Mouse (Mus musculus) midbrain, embryonic 11.5 days (tissue): ENCODE data around the gene Sox30. TPM values are rescaled to one million over a fixed set of nuclear protein-coding genes. Genes with fewer than 3 reads are reported as not detected.
"Not testable (repeated sequence)": the region's sequence is repeated elsewhere in the genome, so short reads cannot be mapped to it uniquely, and the experiment has no call there.

Experiments used
- ATAC-seq: fragments of 200-750 bp; cut with Nextera tagmentation; 2 replicates; pipeline ENCODE4 v1.8.0; 2017; ENCODE audit warnings: moderate TSS enrichment, moderate library complexity; ENCODE audit not compliant: low FRiP score
- DNase-seq: peaks from one replicate; pipeline ENCODE4 v3.0.0; 2015; ENCODE audit warnings: low spot score; ENCODE audit errors: missing footprints
- H3K27ac ChIP-seq: fragments of 300-500 bp; sonication (generic); 2 replicates; pipeline ENCODE4 v1.5.1; 2014; ENCODE audit warnings: low read depth, low read length
- H3K27me3 ChIP-seq: fragments of 300-500 bp; sonication (generic); 2 replicates; pipeline ENCODE4 v1.6.1; 2014; ENCODE audit warnings: mild to moderate bottlenecking, low read length, moderate library complexity, mixed read lengths; ENCODE audit not compliant: control insufficient read depth, insufficient read depth
- H3K36me3 ChIP-seq: fragments of 300-500 bp; sonication (generic); 2 replicates; pipeline ENCODE4 v1.6.1; 2014; ENCODE audit warnings: mild to moderate bottlenecking, low read length, moderate library complexity, mixed read lengths; ENCODE audit not compliant: control insufficient read depth, insufficient read depth
- H3K4me1 ChIP-seq: fragments of 300-500 bp; sonication (generic); 2 replicates; pipeline ENCODE4 v1.6.1; 2014; ENCODE audit warnings: low read length; ENCODE audit not compliant: control insufficient read depth, insufficient read depth
- H3K4me2 ChIP-seq: fragments of 300-500 bp; sonication (generic); 2 replicates; pipeline ENCODE4 v1.6.1; 2014; ENCODE audit warnings: mild to moderate bottlenecking, moderate library complexity
- H3K4me3 ChIP-seq: fragments of 300-500 bp; sonication (generic); 2 replicates; pipeline ENCODE4 v1.5.1; 2014; ENCODE audit warnings: low read depth, low read length
- H3K9ac ChIP-seq: fragments of 300-500 bp; sonication (generic); 2 replicates; pipeline ENCODE4 v1.6.1; 2014; ENCODE audit warnings: low read length
- H3K9me3 ChIP-seq: fragments of 300-500 bp; sonication (generic); 2 replicates; pipeline ENCODE4 v1.6.1; 2016; ENCODE audit warnings: low read length; ENCODE audit not compliant: control insufficient read depth
- WGBS: fragments of 180-500 bp; shearing (Covaris S2); extraction: QIAGEN DNeasy Blood & Tissue Kit; methylation state at CpG from one replicate; pipeline ENCODE4 v1.1.7; 2014; 5-methylcytosine and 5-hydroxymethylcytosine counted together
- polyA plus RNA-seq: library from polyadenylated mRNA; unstranded; fragments of >200 nt; fragmentation: Nextera tagmentation; extraction: Ambion mirVana; gene quantifications from 2 replicates; pipeline ENCODE4 v1.2.1, GENCODE M21; 2014

The Sox30 gene
- polyA plus RNA-seq, 1 experiment from 2014 or later = 0.18 TPM

GRCm38 (mm10) chr11:46041607-46042267 lies 61.6 kb downstream of the Sox30 start:
- no peaks in the 10 kb centered on the region for H3K27me3 ChIP-seq
- ATAC-seq = no peak
- WGBS = 82% methylated on average over 12 of the region's 12 CpGs

GRCm38 (mm10) chr11:46044781-46045180 lies 64.7 kb downstream of the Sox30 start:
- Histone ChIP-seq H3K9ac (no peak overlapping the region), H3K4me1 (no peaks in the 10 kb centered on the region), H3K27ac (no peak overlapping the region), H3K4me2 (no peak overlapping the region), H3K9me3 (no peaks in the 10 kb centered on the region), H3K36me3 (no peaks in the 10 kb centered on the region), H3K4me3 (no peak overlapping the region), H3K27me3 (no peaks in the 10 kb centered on the region)
- 92% methylated on average over 5 of the region's 5 CpGs for WGBS
- ATAC-seq (no peak), DNase-seq (peak; percentile 73)

More at GRCm38 (mm10) chr11:46041607-46042267, 61.6 kb downstream of the Sox30 start:
- H3K36me3 ChIP-seq = no peaks in the 10 kb centered on the region
- H3K27ac ChIP-seq = no peak overlapping the region
- no peak overlapping the region for H3K9ac ChIP-seq
- H3K9me3 ChIP-seq = no peaks in the 10 kb centered on the region
- no peak overlapping the region for H3K4me2 ChIP-seq
- H3K4me1 ChIP-seq = no peaks in the 10 kb centered on the region
- no peak overlapping the region for H3K4me3 ChIP-seq
- peak; percentile 61 for DNase-seq

GRCm38 (mm10) chr11:46047264-46047663 lies 67.2 kb downstream of the Sox30 start:
- H3K9me3 ChIP-seq = no peaks in the 10 kb centered on the region
- DNase-seq (no peak), ATAC-seq (no peak)
- H3K4me2 ChIP-seq = no peak overlapping the region
- H3K27ac ChIP-seq = no peak overlapping the region
- no peaks in the 10 kb centered on the region for H3K27me3 ChIP-seq
- no peak overlapping the region for H3K4me3 ChIP-seq
- 90% methylated on average over 3 of the region's 3 CpGs for WGBS
- H3K9ac ChIP-seq = no peak overlapping the region
- no peaks in the 10 kb centered on the region for H3K36me3 ChIP-seq
- no peaks in the 10 kb centered on the region for H3K4me1 ChIP-seq

- not testable (repeated sequence) for H3K4me2 ChIP-seq, H3K27ac ChIP-seq, H3K27me3 ChIP-seq, H3K4me1 ChIP-seq, H3K36me3 ChIP-seq, H3K9ac ChIP-seq, H3K4me3 ChIP-seq, H3K9me3 ChIP-seq, ATAC-seq
- DNase-seq = peak; percentile 85
- WGBS = 27% methylated on average over 19 of the region's 19 CpGs
Measured at GRCm38 (mm10) chr11:46052105-46052659, 72.1 kb downstream of the Sox30 start, which contains the start of gene Gm12166. TSS of gene Gm12166 (minus strand) at chr11:46052321.

GRCm38 (mm10) chr11:46053457-46053856 lies 73.3 kb downstream of the Sox30 start:
- not testable (repeated sequence) for H3K4me2 ChIP-seq, H3K9ac ChIP-seq, H3K4me1 ChIP-seq, H3K4me3 ChIP-seq, H3K9me3 ChIP-seq, H3K27ac ChIP-seq, H3K27me3 ChIP-seq, ATAC-seq, H3K36me3 ChIP-seq
- WGBS = 99% methylated on average over 3 of the region's 3 CpGs
- peak; percentile 73 for DNase-seq

GRCm38 (mm10) chr11:46054311-46054710 lies 74.2 kb downstream of the Sox30 start:
- no peaks in the 10 kb centered on the region for H3K9me3 ChIP-seq
- 54% methylated on average over 5 of the region's 5 CpGs for whole genome bisulfite sequencing

GRCm38 (mm10) chr11:46054911-46055895 lies 75.1 kb downstream of the Sox30 start:
- H3K4me1 ChIP-seq = peaks cover 4% of the 10 kb centered on the region; the same call in 1 of the 2 replicates
- no peaks in the 10 kb centered on the region for H3K9me3 ChIP-seq
- H3K4me3 ChIP-seq = peak overlapping the region; percentile 47
- DNase-seq = peak; percentile 91
- H3K27ac ChIP-seq = no peak overlapping the region
- peak; percentile 45; the same call in 1 of the 2 replicates for ATAC-seq
- peaks cover 2% of the 10 kb centered on the region; the same call in 1 of the 2 replicates for H3K27me3 ChIP-seq
- 29% methylated on average over 13 of the region's 13 CpGs for WGBS
- no peaks in the 10 kb centered on the region for H3K36me3 ChIP-seq
- peak overlapping the region; percentile 80; the same call in 1 of the 2 replicates for H3K9ac ChIP-seq
- H3K4me2 ChIP-seq = peak overlapping the region; percentile 67

More at GRCm38 (mm10) chr11:46054311-46054710, 74.2 kb downstream of the Sox30 start:
- H3K27ac ChIP-seq = no peak overlapping the region
- no peak overlapping the region for H3K9ac ChIP-seq
- H3K4me1 ChIP-seq = peaks cover 4% of the 10 kb centered on the region; the same call in 1 of the 2 replicates
- peaks cover 2% of the 10 kb centered on the region; the same call in 1 of the 2 replicates for H3K27me3 ChIP-seq
- H3K4me3 ChIP-seq = no peak overlapping the region
- no peak for ATAC-seq
- DNase-seq = peak; percentile 75
- H3K4me2 ChIP-seq = no peak overlapping the region
- H3K36me3 ChIP-seq = no peaks in the 10 kb centered on the region

- Histone ChIP-seq H3K4me2 (peak within 1 kb of the TSS; percentile 67), H3K9me3 (no peaks in the 10 kb centered on the region), H3K36me3 (no peaks in the 10 kb centered on the region), H3K4me3 (peak within 1 kb of the TSS; percentile 47), H3K4me1 (peaks cover 4% of the 10 kb centered on the region; the same call in 1 of the 2 replicates), H3K27me3 (peaks cover 2% of the 10 kb centered on the region; the same call in 1 of the 2 replicates), H3K9ac (peak within 1 kb of the TSS; percentile 80), H3K27ac (peak within 1 kb of the TSS; percentile 73)
- WGBS = under 1% methylated on average over 51 of the region's 51 CpGs
- DNase-seq (peak; percentile 97), ATAC-seq (peak; percentile 91)
Measured at GRCm38 (mm10) chr11:46055896-46056769, 76.0 kb downstream of the Sox30 start, which contains the start of gene Adam19. TSS of gene Adam19 (plus strand) at chr11:46055992.
